In the genomic region with DNA sequence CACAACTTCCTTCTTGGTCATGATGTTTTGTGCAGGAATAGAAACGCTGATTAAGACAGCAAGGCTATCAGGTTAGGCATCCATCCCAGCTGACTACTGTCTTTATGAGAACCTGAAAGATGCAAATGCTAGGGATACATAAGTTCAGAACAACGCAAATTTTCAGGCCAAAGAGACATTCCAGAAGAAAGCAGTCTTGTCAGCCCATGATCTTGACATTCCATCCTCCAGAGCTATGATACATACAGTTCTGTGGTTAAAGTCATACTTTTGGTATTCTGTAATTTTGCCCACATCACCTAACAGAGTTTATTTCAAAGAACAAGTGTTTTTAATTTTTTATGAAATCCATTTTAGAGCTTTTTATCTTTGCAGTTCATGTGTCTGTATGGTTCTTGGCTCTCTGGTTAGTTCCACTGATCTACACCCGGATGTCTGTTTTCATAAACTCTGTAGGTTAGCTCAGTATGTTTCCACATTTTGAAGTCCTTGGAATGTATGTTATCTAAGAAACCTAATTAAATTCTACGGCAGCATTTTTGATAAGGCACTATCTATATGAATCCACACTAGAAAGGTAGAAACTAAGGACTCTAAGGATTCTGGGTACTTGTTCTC, we compare ENCODE assay signal across 27 mouse cellular contexts.
DNase-seq lines count a peak whose midpoint lies in the region; ATAC-seq lines count a peak whose summit lies in the region.
"Had no signal": no experiment of that assay in that cellular context is flagged by ENCODE, and none has a peak within 500 bp of the region (broad histone marks: within the 10 kb centered on the region; RNA-seq: fewer than 3 reads in every experiment).

No protein-coding gene starts in this region.

- no peaks in the 10 kb centered on the region for H3K36me3 ChIP-seq in forebrain, embryonic 13.5 days (ENCODE audit: poor library complexity, severe bottlenecking)
- H3K36me3 ChIP-seq in forebrain, embryonic 14.5 days (ENCODE audit: control insufficient read depth, insufficient read depth, low read length), result no peaks in the 10 kb centered on the region
- H3K36me3 ChIP-seq: embryonic facial prominence, embryonic 10.5 days; embryonic facial prominence, embryonic 13.5 days; forebrain, embryonic 10.5 days; heart, embryonic 12.5 days; heart, embryonic 15.5 days; hindbrain, embryonic 10.5 days; hindbrain, embryonic 13.5 days; intestine, embryonic 15.5 days had no signal

- H3K27ac ChIP-seq in forebrain, embryonic 13.5 days, result no peak overlapping the region
- no peak overlapping the region for H3K27ac ChIP-seq in forebrain, embryonic 14.5 days (ENCODE audit: low read depth, low read length)
- H3K27ac ChIP-seq: embryonic facial prominence, embryonic 10.5 days; embryonic facial prominence, embryonic 13.5 days; forebrain, embryonic 10.5 days; heart, embryonic 15.5 days; hindbrain, embryonic 10.5 days; hindbrain, embryonic 13.5 days; intestine, embryonic 15.5 days had no signal

- 87% methylated on average over 4 of the region's 4 CpGs for WGBS in forebrain, embryonic 13.5 days
- WGBS in forebrain, embryonic 14.5 days, result 93% methylated on average over 4 of the region's 4 CpGs

- ATAC-seq in forebrain, embryonic 13.5 days, result 0 out of 2 replicates have a peak, but pooled peaks have one; percentile 50
- ATAC-seq in forebrain, embryonic 14.5 days, result no peak
- peak; percentile 52; the same call in 1 of the 2 replicates for ATAC-seq in frontal cortex, adult (ENCODE audit: low TSS enrichment)
- ATAC-seq: CD4-positive, CD25-positive, alpha-beta regulatory T cell, adult 4 months; hindbrain, embryonic 16.5 days; intestine, embryonic 15.5 days had no signal

- no peak overlapping the region for H3K4me2 ChIP-seq in forebrain, embryonic 13.5 days
- no peak overlapping the region for H3K4me2 ChIP-seq in forebrain, embryonic 14.5 days (ENCODE audit: low read length)
- H3K4me2 ChIP-seq: embryonic facial prominence, embryonic 13.5 days; heart, embryonic 12.5 days; heart, embryonic 15.5 days; hindbrain, embryonic 13.5 days; intestine, embryonic 15.5 days had no signal

- H3K9ac ChIP-seq in forebrain, embryonic 13.5 days, result no peak overlapping the region
- H3K9ac ChIP-seq in forebrain, embryonic 14.5 days (ENCODE audit: low read length), result no peak overlapping the region
- H3K9ac ChIP-seq: embryonic facial prominence, embryonic 13.5 days; heart, embryonic 12.5 days; heart, embryonic 15.5 days; hindbrain, embryonic 13.5 days; intestine, embryonic 15.5 days had no signal

- H3K4me3 ChIP-seq in forebrain, embryonic 13.5 days, result no peak overlapping the region
- H3K4me3 ChIP-seq in forebrain, embryonic 14.5 days (ENCODE audit: low read depth, low read length), result no peak overlapping the region
- H3K4me3 ChIP-seq: embryonic facial prominence, embryonic 10.5 days; embryonic facial prominence, embryonic 13.5 days; forebrain, embryonic 10.5 days; heart, embryonic 12.5 days; heart, embryonic 15.5 days; hindbrain, embryonic 10.5 days; hindbrain, embryonic 13.5 days; intestine, embryonic 15.5 days had no signal

- H3K27me3 ChIP-seq in forebrain, embryonic 13.5 days, result no peaks in the 10 kb centered on the region
- no peaks in the 10 kb centered on the region for H3K27me3 ChIP-seq in forebrain, embryonic 14.5 days (replicated peaks; ENCODE audit: control insufficient read depth, insufficient read depth, low read length)
- H3K27me3 ChIP-seq: embryonic facial prominence, embryonic 13.5 days; heart, embryonic 12.5 days; heart, embryonic 15.5 days; hindbrain, embryonic 13.5 days; intestine, embryonic 15.5 days had no signal

- no peaks in the 10 kb centered on the region for H3K4me1 ChIP-seq in forebrain, embryonic 13.5 days
- H3K4me1 ChIP-seq in forebrain, embryonic 14.5 days (ENCODE audit: control insufficient read depth, insufficient read depth, low read length), result no peaks in the 10 kb centered on the region
- H3K4me1 ChIP-seq: embryonic facial prominence, embryonic 10.5 days; embryonic facial prominence, embryonic 13.5 days; forebrain, embryonic 10.5 days; heart, embryonic 12.5 days; heart, embryonic 15.5 days; hindbrain, embryonic 13.5 days; intestine, embryonic 15.5 days had no signal

- DNase-seq in forebrain, embryonic 14.5 days (ENCODE audit: low spot score), result no peak
- no peak for DNase-seq in frontal cortex, postnatal 36 days (ENCODE audit: low spot score in 2 of 2)
- peak; percentile 73 for DNase-seq in NIH3T3 (ENCODE audit: low read depth)
- DNase-seq in T-cell, adult 2 months (ENCODE audit: low spot score), result no peak
- DNase-seq: adrenal gland, postnatal 10 days; adrenal gland, postnatal 36 days; cerebellum, adult 18-20 months; cerebellum, adult 9-10 months; cerebellum, postnatal 14 days; gastrocnemius, postnatal 25 days; heart, adult 18-20 months; heart, postnatal 10 days; heart, postnatal 36 days; kidney, adult 11 months; kidney, adult 8-10 months had no signal

- H3K9me3 ChIP-seq in forebrain, embryonic 13.5 days (replicated peaks), result no peaks in the 10 kb centered on the region
- no peaks in the 10 kb centered on the region for H3K9me3 ChIP-seq in forebrain, embryonic 14.5 days (replicated peaks; ENCODE audit: control insufficient read depth, low read length)
- H3K9me3 ChIP-seq: embryonic facial prominence, embryonic 10.5 days; embryonic facial prominence, embryonic 13.5 days; forebrain, embryonic 10.5 days; heart, embryonic 12.5 days; heart, embryonic 15.5 days; hindbrain, embryonic 10.5 days; hindbrain, embryonic 13.5 days; intestine, embryonic 15.5 days had no signal
